Mouse (Mus musculus) heart, postnatal 4 days (tissue): ENCODE data around the gene Sgsm2. TPM values are rescaled to one million over a fixed set of nuclear protein-coding genes. Genes with fewer than 3 reads are reported as not detected.

Experiments
- DNase-seq: peaks from one replicate; pipeline ENCODE4 v3.0.0; 2021
- total RNA-seq, 2 experiments: library from RNA; stranded (reverse); gene quantifications; 2 replicates each; pipeline ENCODE4 v1.2.3; 2021

Sgsm2 gene
- total RNA-seq, 2 experiments from 2014 or later = 14.6 to 14.9 TPM

GRCm38 (mm10) chr11:74840739-74841138, 56.1 kb downstream of the Sgsm2 start:
- DNase-seq = no peak

GRCm38 (mm10) chr11:74839860-74840715, 56.8 kb downstream of the Sgsm2 start:
- DNase-seq = no peak

- DNase-seq = peak; percentile 68
These were observed 57.9 kb downstream of the Sgsm2 start for GRCm38 (mm10) chr11:74838971-74839370.

GRCm38 (mm10) chr11:74838441-74838840, 58.4 kb downstream of the Sgsm2 start:
- peak; percentile 97 for DNase-seq

- DNase-seq = peak; percentile 97
These were observed 59.0 kb downstream of the Sgsm2 start for GRCm38 (mm10) chr11:74837694-74838431.

GRCm38 (mm10) chr11:74837056-74837693, 59.7 kb downstream of the Sgsm2 start:
- DNase-seq = no peak

- no peak for DNase-seq
These were observed 60.4 kb downstream of the Sgsm2 start for GRCm38 (mm10) chr11:74836225-74837055.

- DNase-seq = no peak
These were observed 61.2 kb downstream of the Sgsm2 start for GRCm38 (mm10) chr11:74835593-74836224.

GRCm38 (mm10) chr11:74834650-74835277, 62.1 kb downstream of the Sgsm2 start:
- no peak for DNase-seq

- DNase-seq = no peak
These were observed 62.6 kb downstream of the Sgsm2 start for GRCm38 (mm10) chr11:74834359-74834638.

GRCm38 (mm10) chr11:74833536-74834358, 63.1 kb downstream of the Sgsm2 start:
- peak; percentile 18 for DNase-seq

- peak; percentile 78 for DNase-seq
These were observed 64.2 kb downstream of the Sgsm2 start for GRCm38 (mm10) chr11:74832503-74833143.

GRCm38 (mm10) chr11:74831606-74832451, 65.0 kb downstream of the Sgsm2 start:
- DNase-seq = peak; percentile 99

- DNase-seq = peak; percentile 66
These were observed 65.7 kb downstream of the Sgsm2 start for GRCm38 (mm10) chr11:74831191-74831605.

- peak; percentile 98 for DNase-seq
These were observed 66.4 kb downstream of the Sgsm2 start, which contains the start of gene Mnt for GRCm38 (mm10) chr11:74830256-74831161. Gene Mnt, plus strand, starts transcription at chr11:74830920.

GRCm38 (mm10) chr11:74829812-74830211, 67.0 kb downstream of the Sgsm2 start:
- peak; percentile 86 for DNase-seq

GRCm38 (mm10) chr11:74828965-74829550, 67.8 kb downstream of the Sgsm2 start:
- no peak for DNase-seq
